ENCODE assay signal across 14 mouse cellular contexts in genomic region chr9:45731851-45732250, GRCm38 (mm10).
A peak's percentile ranks its signal among the peaks of the same experiment; 100 is the strongest.
DNase-seq lines count a peak whose midpoint lies in the region.
"Had no signal": no experiment of that assay in that cellular context is flagged by ENCODE, and none has a peak within 500 bp of the region (broad histone marks: within the 10 kb centered on the region; RNA-seq: fewer than 3 reads in every experiment).

No protein-coding gene starts in this region.

- peak; percentile 37 for DNase-seq in brain, adult 2 months (ENCODE audit: low read depth, low spot score)
- DNase-seq in cerebellum, adult 11-12 months, result peak; percentile 54
- DNase-seq in cerebellum, adult 9-10 months, result peak; percentile 60
- DNase-seq in cerebellum, postnatal 25 days, result peak; percentile 65 to 75
- no peak for DNase-seq in adipocyte (ENCODE audit: low spot score)
- no peak for DNase-seq in embryo, embryonic 10.5 days (ENCODE audit: low spot score)
- DNase-seq in heart, postnatal 36 days, result no peak
- DNase-seq: adrenal gland, adult 8-10 months; adrenal gland, postnatal 36 days; gastrocnemius, adult 2 months; gastrocnemius, postnatal 36 days; heart, adult 11 months; heart, postnatal 10 days; kidney, adult 2 months had no signal

- intact Hi-C loops in heart, postnatal 36 days (cut with DNase I), result no loop called here

Comparison
In these comparisons a context has a peak if more than half of its experiments do, and no peak if none do; other contexts are left out.
1. DNase-seq: peak in brain, adult 2 months (single experiment), cerebellum, adult 11-12 months (single experiment), cerebellum, adult 9-10 months (single experiment) and cerebellum, postnatal 25 days (2 of 2); none in adipocyte (single experiment), embryo, embryonic 10.5 days (single experiment) and heart, postnatal 36 days (0 of 2).